ENCODE assay signal across 11 mouse cellular contexts in genomic region chr10:81022744-81023143, GRCm38 (mm10). TPM values are rescaled to one million over a fixed set of nuclear protein-coding genes. Genes with fewer than 3 reads are reported as not detected.
DNase-seq lines count a peak whose midpoint lies in the region; ATAC-seq and TF ChIP-seq lines count a peak whose summit lies in the region.
"Had no signal": no experiment of that assay in that cellular context is flagged by ENCODE, and none has a peak within 500 bp of the region (broad histone marks: within the 10 kb centered on the region; RNA-seq: fewer than 3 reads in every experiment).

No protein-coding gene starts in this region.

- TF ChIP-seq POLR2A in kidney, adult 2 months (IDR thresholded peaks at IDR 0.05; ENCODE audit: low read depth, low read length), result no peak
- TF ChIP-seq POLR2A in bone marrow, adult 2 months (IDR thresholded peaks at IDR 0.05; ENCODE audit: borderline replicate concordance, control insufficient read depth, low read depth, low read length), result no peak

- DNase-seq in kidney, adult 2 months, result no peak
- DNase-seq in kidney, postnatal 36 days, result no peak
- peak; percentile 33 for DNase-seq in thymus, postnatal 4 days
- DNase-seq in thymus, postnatal 0 days (ENCODE audit: low spot score), result no peak
- no peak for DNase-seq in midbrain, embryonic 10.5 days (ENCODE audit: low spot score)

- H3K4me3 ChIP-seq in kidney, adult 2 months (ENCODE audit: insufficient read depth, low read depth, low read length), result no peak overlapping the region
- no peak overlapping the region for H3K4me3 ChIP-seq in bone marrow, adult 2 months (replicated peaks; ENCODE audit: control insufficient read depth, low read depth, low read length)
- no peak overlapping the region for H3K4me3 ChIP-seq in midbrain, embryonic 10.5 days
- H3K4me3 ChIP-seq: embryonic facial prominence, embryonic 13.5 days; limb, embryonic 10.5 days had no signal

- WGBS in kidney, adult 2 months, result 69% methylated on average over 8 of the region's 8 CpGs
- WGBS in bone marrow, adult 2 months, result 54% methylated on average over 8 of the region's 8 CpGs
- whole genome bisulfite sequencing in midbrain, embryonic 10.5 days, result 69% methylated on average over 8 of the region's 8 CpGs

- ATAC-seq in monocyte, adult 5-6 weeks (replicated peaks; ENCODE audit: insufficient number of reproducible peaks, low FRiP score, low TSS enrichment, poor library complexity, severe bottlenecking), result no peak

- H3K4me1 ChIP-seq in kidney, adult 2 months (ENCODE audit: control insufficient read depth, insufficient read depth, low read length), result no peaks in the 10 kb centered on the region
- no peaks in the 10 kb centered on the region for H3K4me1 ChIP-seq in bone marrow, adult 2 months (ENCODE audit: control insufficient read depth, insufficient read depth, low read length)
- peaks cover 29% of the 10 kb centered on the region for H3K4me1 ChIP-seq in midbrain, embryonic 10.5 days

- H3K27me3 ChIP-seq in kidney, adult 2 months (replicated peaks; ENCODE audit: control insufficient read depth, insufficient read depth, low read length), result no peaks in the 10 kb centered on the region; the same call in 1 of the 2 replicates
- peaks cover 58% of the 10 kb centered on the region for H3K27me3 ChIP-seq in midbrain, embryonic 10.5 days (ENCODE audit: low read depth, poor library complexity, severe bottlenecking)

- H3K36me3 ChIP-seq in kidney, adult 2 months (ENCODE audit: control insufficient read depth, insufficient read depth, low read length), result no peaks in the 10 kb centered on the region
- no peaks in the 10 kb centered on the region for H3K36me3 ChIP-seq in midbrain, embryonic 10.5 days
- H3K36me3 ChIP-seq: embryonic facial prominence, embryonic 13.5 days; heart, embryonic 10.5 days; limb, embryonic 10.5 days had no signal

- no peaks in the 10 kb centered on the region for H3K9me3 ChIP-seq in midbrain, embryonic 10.5 days (replicated peaks)
- H3K9me3 ChIP-seq: heart, embryonic 10.5 days; limb, embryonic 10.5 days had no signal

- TF ChIP-seq CTCF in kidney, adult 2 months (conservative IDR thresholded peaks at IDR 0.05; ENCODE audit: insufficient read depth, insufficient read length, low read depth, low read length), result 0 out of 2 replicates have a peak, but pooled peaks have one; percentile 25
- TF ChIP-seq CTCF in bone marrow, adult 2 months (IDR thresholded peaks at IDR 0.05; ENCODE audit: control insufficient read depth, insufficient read depth, low read length), result peak; percentile 35; the same call in 1 of the 2 replicates

- no peak overlapping the region for H3K27ac ChIP-seq in kidney, adult 2 months (ENCODE audit: insufficient read depth, low read depth, low read length)
- H3K27ac ChIP-seq in bone marrow, adult 2 months (ENCODE audit: control insufficient read depth, insufficient read depth, low read depth, low read length, poor library complexity), result no peak overlapping the region
- H3K27ac ChIP-seq in midbrain, embryonic 10.5 days (replicated peaks), result no peak overlapping the region
- H3K27ac ChIP-seq: embryonic facial prominence, embryonic 13.5 days; heart, embryonic 10.5 days; limb, embryonic 10.5 days; macrophage had no signal

RNA-seq across cellular contexts. Expression of gene Diras1, which starts 2.7 kb away (rescaled TPM):
- 0.04 and 0.25 TPM in 2 replicates for polyA plus RNA-seq in kidney, adult 2 months (2012; rRNA removed)
- polyA plus RNA-seq in thymus, postnatal 0 days (2015; fragmentation: Nextera tagmentation; extraction: Ambion mirVana), result 0.04 TPM in 1 of 2 replicates, not detected in the other
- not detected in 2 replicates for polyA plus RNA-seq in bone marrow, adult 2 months (2011; ENCODE audit: insufficient read depth, insufficient read length, low replicate concordance, missing spikeins)
- polyA plus RNA-seq in midbrain, embryonic 10.5 days (2016; fragmentation: Nextera tagmentation; extraction: Ambion mirVana), result 3.0 and 6.4 TPM in 2 replicates
- 0.38 TPM in 1 of 3 replicates, not detected in the others for total RNA-seq in monocyte, adult 5-6 weeks (2017)
- polyA plus RNA-seq: macrophage had no signal

RNA-seq across cellular contexts. Expression of gene Gng7, which starts 8.0 kb away (rescaled TPM):
- 1.9 and 2.0 TPM in 2 replicates for polyA plus RNA-seq in kidney, adult 2 months (2012; rRNA removed)
- 1.5 and 1.8 TPM in 2 replicates for polyA plus RNA-seq in thymus, postnatal 0 days (2015; fragmentation: Nextera tagmentation; extraction: Ambion mirVana)
- polyA plus RNA-seq in bone marrow, adult 2 months (2011; ENCODE audit: insufficient read depth, insufficient read length, low replicate concordance, missing spikeins), result not detected in 2 replicates
- polyA plus RNA-seq in midbrain, embryonic 10.5 days (2016; fragmentation: Nextera tagmentation; extraction: Ambion mirVana), result 6.0 and 8.4 TPM in 2 replicates
- total RNA-seq in monocyte, adult 5-6 weeks (2017), result 0.10 TPM in 1 of 3 replicates, not detected in the others

RNA-seq across cellular contexts. Expression of gene Slc39a3, which starts 14.5 kb away (rescaled TPM):
- polyA plus RNA-seq in kidney, adult 2 months (2012; rRNA removed), result 37.5 and 39.6 TPM in 2 replicates
- polyA plus RNA-seq in thymus, postnatal 0 days (2015; fragmentation: Nextera tagmentation; extraction: Ambion mirVana), result 16.0 and 16.8 TPM in 2 replicates
- 3.7 and 3.9 TPM in 2 replicates for polyA plus RNA-seq in bone marrow, adult 2 months (2011; ENCODE audit: insufficient read depth, insufficient read length, low replicate concordance, missing spikeins)
- 17.4 and 26.6 TPM in 2 replicates for polyA plus RNA-seq in midbrain, embryonic 10.5 days (2016; fragmentation: Nextera tagmentation; extraction: Ambion mirVana)
- 4.5 to 9.9 TPM (median 7.3 TPM) in 3 replicates for total RNA-seq in monocyte, adult 5-6 weeks (2017)

RNA-seq across cellular contexts. Expression of gene Sgta, which starts 37.2 kb away (rescaled TPM):
- polyA plus RNA-seq in kidney, adult 2 months (2012; rRNA removed), result 183 and 212 TPM in 2 replicates
- polyA plus RNA-seq in thymus, postnatal 0 days (2015; fragmentation: Nextera tagmentation; extraction: Ambion mirVana), result 120 and 127 TPM in 2 replicates
- polyA plus RNA-seq in bone marrow, adult 2 months (2011; ENCODE audit: insufficient read depth, insufficient read length, low replicate concordance, missing spikeins), result 26.2 and 52.3 TPM in 2 replicates
- 289 and 314 TPM in 2 replicates for polyA plus RNA-seq in midbrain, embryonic 10.5 days (2016; fragmentation: Nextera tagmentation; extraction: Ambion mirVana)
- total RNA-seq in monocyte, adult 5-6 weeks (2017), result 27.8 to 50.9 TPM (median 31.5 TPM) in 3 replicates

RNA-seq across cellular contexts. Expression of gene Thop1, which starts 47.1 kb away (rescaled TPM):
- 22.2 and 26.1 TPM in 2 replicates for polyA plus RNA-seq in kidney, adult 2 months (2012; rRNA removed)
- 20.1 and 25.8 TPM in 2 replicates for polyA plus RNA-seq in thymus, postnatal 0 days (2015; fragmentation: Nextera tagmentation; extraction: Ambion mirVana)
- 10.3 and 16.7 TPM in 2 replicates for polyA plus RNA-seq in bone marrow, adult 2 months (2011; ENCODE audit: insufficient read depth, insufficient read length, low replicate concordance, missing spikeins)
- 87.1 and 107 TPM in 2 replicates for polyA plus RNA-seq in midbrain, embryonic 10.5 days (2016; fragmentation: Nextera tagmentation; extraction: Ambion mirVana)
- 2.5 to 3.6 TPM (median 2.8 TPM) in 3 replicates for total RNA-seq in monocyte, adult 5-6 weeks (2017)
